Mouse (Mus musculus) spleen, adult 2 months (tissue): ENCODE data around the gene Lmtk2. TPM values are rescaled to one million over a fixed set of nuclear protein-coding genes. Genes with fewer than 3 reads are reported as not detected.

ENCODE experiments used
- DNase-seq, 2 experiments: peaks; one replicate each; pipeline versions ENCODE4 v3.0.0 to v3.0.0-alpha.2; 2012 to 2021; ENCODE audit warnings: low spot score in 2 of 2, low read depth in 1 of 2
- H3K27ac ChIP-seq: fragments of 200-500 bp; 2 replicates; pipeline ENCODE4 v1.5.1; 2012; ENCODE audit warnings: low read length, inconsistent platforms; ENCODE audit not compliant: insufficient read depth
- H3K27me3 ChIP-seq: fragments of 200-500 bp; 2 replicates; pipeline ENCODE4 v1.6.1; 2012; ENCODE audit warnings: mild to moderate bottlenecking, moderate library complexity, low read length, inconsistent platforms; ENCODE audit not compliant: control insufficient read depth, insufficient read depth
- H3K36me3 ChIP-seq: fragments of 200-500 bp; 2 replicates; pipeline ENCODE4 v1.6.1; 2012; ENCODE audit warnings: mild to moderate bottlenecking, low read length, inconsistent platforms; ENCODE audit not compliant: control insufficient read depth, insufficient read depth
- H3K4me1 ChIP-seq: fragments of 200-500 bp; 2 replicates; pipeline ENCODE4 v1.6.1; 2011; ENCODE audit warnings: inconsistent platforms; ENCODE audit not compliant: control insufficient read depth, insufficient read depth, insufficient read length
- H3K4me3 ChIP-seq: fragments of 200-500 bp; 2 replicates; pipeline ENCODE4 v1.5.1; 2011; ENCODE audit warnings: mild to moderate bottlenecking, inconsistent platforms; ENCODE audit not compliant: insufficient read depth, insufficient read length; ENCODE audit errors: extremely low read depth
- CTCF ChIP-seq: fragments of 200-500 bp; IDR thresholded peaks from 2 replicates; pipeline ENCODE4 v1.5.1; 2011; ENCODE audit warnings: mild to moderate bottlenecking, inconsistent platforms; ENCODE audit not compliant: insufficient read depth, insufficient read length, insufficient replicate concordance; ENCODE audit errors: extremely low read depth
- POLR2A ChIP-seq: fragments of 200-500 bp; IDR thresholded peaks from 2 replicates; pipeline ENCODE4 v1.6.1; 2011; ENCODE audit warnings: low read depth, low read length, inconsistent platforms
- WGBS: fragments of 180-500 bp; shearing (Covaris S2); methylation state at CpG from one replicate; pipeline ENCODE4 v1.1.7; 2018; 5-methylcytosine and 5-hydroxymethylcytosine counted together
- polyA plus RNA-seq: library from polyadenylated mRNA; depleted of rRNA; stranded (reverse); fragments of >200 nt; gene quantifications from 2 replicates; pipeline ENCODE4 v1.2.3, GENCODE M21; 2012

Gene Lmtk2
- polyA plus RNA-seq, 1 experiment: 10.0 TPM

DNA sequence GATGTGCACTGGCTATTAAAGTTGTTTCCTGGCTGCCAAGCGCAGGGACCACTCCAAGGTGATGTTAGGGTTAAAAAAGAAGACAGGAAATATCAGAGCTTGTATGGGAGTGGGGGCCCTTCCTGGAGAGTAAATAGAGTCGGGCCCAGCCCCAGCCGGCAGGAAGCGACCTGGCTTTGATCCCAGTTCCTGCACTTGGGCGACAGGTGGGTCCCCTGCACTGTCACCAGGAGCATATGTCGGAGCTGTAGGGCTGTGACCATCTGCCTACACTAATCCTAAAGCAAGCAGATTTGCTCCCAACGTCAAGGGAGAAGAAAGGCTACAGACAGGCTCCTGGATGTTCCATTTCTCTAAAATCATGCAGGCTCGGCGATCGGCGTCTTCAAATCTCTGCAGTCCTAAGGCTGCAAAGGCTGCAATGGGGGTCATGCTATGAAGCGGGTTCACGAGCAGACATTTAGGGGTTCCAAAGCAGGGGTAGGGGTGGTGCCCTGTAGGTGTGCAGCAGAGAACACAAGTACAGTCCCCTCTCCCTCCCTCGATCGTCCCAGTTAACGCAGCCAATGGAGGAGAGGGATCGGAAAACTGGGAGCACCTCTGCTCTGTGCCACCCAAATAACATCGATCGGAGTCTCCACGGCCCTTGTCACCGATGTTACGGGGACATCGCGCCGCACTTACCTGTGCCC lies 122.7 kb downstream of the Lmtk2 start:
- 1% methylated on average over 25 of the region's 25 CpGs for WGBS
- TF ChIP-seq CTCF (no peak), POLR2A (peak; percentile 30; the same call in 1 of the 2 replicates)
- peak overlapping the region; percentile 70 for H3K27ac ChIP-seq
- peak; percentile 8 to 24 for DNase-seq
- H3K36me3 ChIP-seq: no peaks in the 10 kb centered on the region
- no peaks in the 10 kb centered on the region for H3K27me3 ChIP-seq
- H3K4me3 ChIP-seq: peak overlapping the region; percentile 76
- peaks cover 18% of the 10 kb centered on the region; the same call in 1 of the 2 replicates for H3K4me1 ChIP-seq

DNA sequence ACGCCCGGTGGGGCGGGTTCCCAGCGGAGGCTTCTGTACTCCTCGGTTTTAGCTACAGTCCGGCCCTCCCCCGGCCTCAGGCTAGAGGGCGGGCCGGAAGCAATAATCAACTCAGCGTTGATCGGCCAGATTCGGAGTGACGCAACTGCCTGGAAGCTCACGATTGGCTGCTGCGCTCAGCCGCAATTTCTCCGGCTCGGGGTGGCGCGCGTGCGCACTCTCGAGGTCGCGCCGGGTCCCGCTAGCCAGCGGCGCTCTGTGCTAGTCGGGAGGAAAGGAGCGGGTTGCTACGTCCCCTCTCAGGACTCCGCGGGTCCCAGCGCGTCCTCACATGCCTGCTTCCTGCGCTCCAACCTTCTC lies 123.2 kb downstream of the Lmtk2 start, which contains the start of gene Tecpr1:
Gene Tecpr1, minus strand, starts transcription at position 113 of the 360 bp plus-strand sequence.
- peaks cover 18% of the 10 kb centered on the region; the same call in 1 of the 2 replicates for H3K4me1 ChIP-seq
- peak; percentile 90 to 95 for DNase-seq
- no peaks in the 10 kb centered on the region for H3K27me3 ChIP-seq
- peak within 1 kb of the TSS; percentile 90 for H3K4me3 ChIP-seq
- TF ChIP-seq CTCF (no peak), POLR2A (no peak; the same call in none of the 2 replicates)
- H3K36me3 ChIP-seq: no peaks in the 10 kb centered on the region
- H3K27ac ChIP-seq: peak within 1 kb of the TSS; percentile 85
- under 1% methylated on average over 37 of the region's 37 CpGs for WGBS

DNA sequence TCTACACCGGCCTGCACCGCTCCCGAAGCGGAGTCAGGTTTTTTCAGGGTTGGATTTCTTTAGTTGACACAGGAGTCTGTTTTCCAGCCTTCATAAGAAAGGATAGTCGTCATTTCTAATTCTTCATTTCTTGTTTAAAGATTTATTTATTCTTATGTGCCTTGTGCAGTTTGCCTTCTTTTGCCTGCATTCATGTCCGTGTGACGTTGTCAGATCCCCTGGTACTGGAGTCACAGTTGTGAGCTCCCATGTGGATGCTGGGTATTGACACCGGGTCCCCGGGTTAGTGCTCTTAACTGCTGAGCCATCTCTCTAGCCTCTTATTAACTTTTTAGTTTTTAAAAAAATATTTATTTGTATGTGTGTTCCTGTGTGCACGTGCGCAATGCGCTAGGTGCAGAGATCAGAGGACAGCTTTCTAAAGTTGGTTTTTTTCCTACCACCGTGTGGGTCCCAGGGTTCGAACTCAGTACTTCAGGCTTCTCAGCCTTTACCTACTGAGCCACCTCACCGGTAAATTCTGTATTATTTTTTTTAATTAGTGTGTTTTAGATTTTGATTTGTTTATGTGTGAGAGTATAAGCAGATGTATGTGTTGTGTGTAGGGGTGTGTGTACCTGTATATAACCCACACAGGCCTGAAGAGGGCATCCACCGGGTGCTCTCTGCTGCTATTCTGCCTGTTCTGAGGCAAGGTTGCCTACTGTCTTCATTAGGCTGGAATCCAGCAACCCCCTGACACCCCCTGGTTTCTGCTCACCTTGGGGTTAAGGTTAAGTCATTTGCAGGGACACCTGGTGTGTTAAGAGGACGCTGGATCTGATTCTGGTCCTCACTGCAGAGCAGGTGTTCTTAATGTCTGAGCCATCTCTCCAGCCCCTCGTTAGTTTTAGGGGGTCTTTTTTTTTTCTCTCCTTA lies 123.9 kb downstream of the Lmtk2 start:
- WGBS: 30% methylated on average over 18 of the region's 18 CpGs
- peak overlapping the region; percentile 85 for H3K27ac ChIP-seq
- no peak for DNase-seq

GRCm38 (mm10) chr5:144226220-144226619 lies 126.0 kb downstream of the Lmtk2 start:
- TF ChIP-seq POLR2A: no peak
- no peak for TF ChIP-seq CTCF
- 57% methylated on average over 11 of the region's 11 CpGs for WGBS
- DNase-seq: no peak

More for the DNA sequence above, 123.9 kb downstream of the Lmtk2 start:
- TF ChIP-seq POLR2A (no peak), CTCF (no peak)
- Histone ChIP-seq H3K36me3 (no peaks in the 10 kb centered on the region), H3K4me1 (peaks cover 18% of the 10 kb centered on the region; the same call in 1 of the 2 replicates), H3K4me3 (peak overlapping the region; percentile 90), H3K27me3 (no peaks in the 10 kb centered on the region)

DNA sequence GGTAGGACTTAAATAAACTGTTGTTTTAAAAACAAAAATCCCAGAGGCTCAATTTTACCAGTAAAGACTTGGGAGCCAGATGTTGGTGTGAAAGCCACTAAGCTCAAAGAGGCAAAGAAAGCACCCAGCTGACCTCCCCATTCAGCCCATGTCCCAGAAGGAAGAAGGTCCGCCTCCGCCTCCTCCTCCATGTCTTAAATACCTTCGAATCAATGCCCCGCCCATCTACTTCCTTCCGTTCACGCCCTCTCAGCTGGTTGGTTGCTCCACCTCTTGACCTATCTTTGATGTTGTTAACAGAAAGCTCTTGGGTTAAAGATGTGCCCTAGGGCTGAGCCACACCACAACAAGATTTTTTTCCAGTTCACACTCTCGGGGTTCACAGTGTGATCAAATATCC lies 130.0 kb downstream of the Lmtk2 start:
- no peak for DNase-seq
- WGBS: 86% methylated on average over 7 of the region's 7 CpGs
- TF ChIP-seq CTCF (no peak), POLR2A (no peak)
- Histone ChIP-seq H3K4me3 (no peak overlapping the region), H3K4me1 (no peaks in the 10 kb centered on the region), H3K27ac (no peak overlapping the region), H3K27me3 (no peaks in the 10 kb centered on the region), H3K36me3 (no peaks in the 10 kb centered on the region)

More at GRCm38 (mm10) chr5:144226220-144226619, 126.0 kb downstream of the Lmtk2 start:
- Histone ChIP-seq H3K36me3 (no peaks in the 10 kb centered on the region), H3K27ac (no peak overlapping the region), H3K27me3 (no peaks in the 10 kb centered on the region), H3K4me3 (no peak overlapping the region), H3K4me1 (peaks cover 13% of the 10 kb centered on the region; the same call in 1 of the 2 replicates)

DNA sequence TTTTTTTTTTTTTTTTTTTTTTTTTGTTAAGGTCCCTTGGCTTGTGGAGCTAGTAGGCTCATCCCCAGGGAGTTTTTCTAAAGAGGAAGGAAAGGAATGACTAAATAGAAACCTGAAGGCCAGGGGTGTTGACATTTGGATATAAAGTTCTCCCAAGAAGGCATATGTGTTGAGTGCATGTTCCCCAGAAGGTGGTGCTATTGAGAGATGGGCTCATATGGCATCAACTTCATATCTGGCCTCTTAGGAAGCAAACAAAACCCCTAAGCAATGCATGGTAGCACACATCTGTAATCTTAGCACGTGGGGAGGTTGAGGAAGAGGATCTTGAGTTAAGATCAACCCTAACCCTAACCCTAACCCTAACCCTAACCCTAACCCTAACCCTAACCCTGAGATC lies 131.2 kb downstream of the Lmtk2 start:
- Histone ChIP-seq H3K27me3 (no peaks in the 10 kb centered on the region), H3K36me3 (no peaks in the 10 kb centered on the region), H3K4me3 (no peak overlapping the region), H3K4me1 (no peaks in the 10 kb centered on the region), H3K27ac (no peak overlapping the region)
- peak in 1 of 2 experiments; percentile 49 for DNase-seq
- 23% methylated on average over 1 of the region's 1 CpGs for WGBS
- TF ChIP-seq CTCF (no peak), POLR2A (no peak)
